Mouse (Mus musculus) thymus, adult 2 months (tissue): Measurements from ENCODE around the gene 4930402F06Rik. TPM values are rescaled to one million over a fixed set of nuclear protein-coding genes. Genes with fewer than 3 reads are reported as not detected.

Experiments used
- DNase-seq: peaks from one replicate; pipeline ENCODE4 v3.0.0; 2021
- H3K27ac ChIP-seq: fragments of 200-500 bp; 2 replicates; pipeline ENCODE4 v1.5.1; 2012; ENCODE audit warnings: low read length, control low read depth; ENCODE audit not compliant: control insufficient read depth, insufficient read depth
- H3K27me3 ChIP-seq: fragments of 200-500 bp; 2 replicates; pipeline ENCODE4 v1.6.1; 2012; ENCODE audit warnings: mild to moderate bottlenecking, low read length, moderate library complexity, mixed read lengths; ENCODE audit not compliant: control insufficient read depth, insufficient read depth
- H3K36me3 ChIP-seq: fragments of 200-500 bp; 2 replicates; pipeline ENCODE4 v1.6.1; 2012; ENCODE audit warnings: mild to moderate bottlenecking, low read length, moderate library complexity; ENCODE audit not compliant: control insufficient read depth, insufficient read depth
- H3K4me1 ChIP-seq: fragments of 200-500 bp; replicated peaks from 2 replicates; pipeline ENCODE4 v1.6.1; 2012; ENCODE audit warnings: low read length; ENCODE audit not compliant: control insufficient read depth, insufficient read depth
- H3K4me3 ChIP-seq: fragments of 200-500 bp; 2 replicates; pipeline ENCODE4 v1.5.1; 2012; ENCODE audit warnings: mild to moderate bottlenecking, low read length, control low read depth, moderate library complexity; ENCODE audit not compliant: control insufficient read depth, insufficient read depth
- CTCF ChIP-seq: fragments of 200-500 bp; IDR thresholded peaks from 2 replicates; pipeline ENCODE4 v1.5.1; 2012; ENCODE audit warnings: mild to moderate bottlenecking, control low read depth, low read length, moderate library complexity, borderline replicate concordance; ENCODE audit not compliant: control insufficient read depth, poor library complexity, insufficient read depth; ENCODE audit errors: extremely low read depth
- POLR2A ChIP-seq: fragments of 200-500 bp; IDR thresholded peaks from 2 replicates; pipeline ENCODE4 v1.6.1; 2012; ENCODE audit warnings: mild to moderate bottlenecking, low read length, control low read depth, moderate library complexity; ENCODE audit not compliant: control insufficient read depth, poor library complexity, insufficient read depth; ENCODE audit errors: extremely low read depth
- WGBS: fragments of 180-500 bp; shearing (Covaris S2); methylation state at CpG from one replicate; pipeline ENCODE4 v1.1.7; 2018; 5-methylcytosine and 5-hydroxymethylcytosine counted together
- polyA plus RNA-seq: library from polyadenylated mRNA; depleted of rRNA; stranded (reverse); fragments of >200 nt; gene quantifications from 2 replicates; pipeline ENCODE4 v1.2.3, GENCODE M21; 2012

Gene 4930402F06Rik
- polyA plus RNA-seq, 1 experiment, result not detected

DNA sequence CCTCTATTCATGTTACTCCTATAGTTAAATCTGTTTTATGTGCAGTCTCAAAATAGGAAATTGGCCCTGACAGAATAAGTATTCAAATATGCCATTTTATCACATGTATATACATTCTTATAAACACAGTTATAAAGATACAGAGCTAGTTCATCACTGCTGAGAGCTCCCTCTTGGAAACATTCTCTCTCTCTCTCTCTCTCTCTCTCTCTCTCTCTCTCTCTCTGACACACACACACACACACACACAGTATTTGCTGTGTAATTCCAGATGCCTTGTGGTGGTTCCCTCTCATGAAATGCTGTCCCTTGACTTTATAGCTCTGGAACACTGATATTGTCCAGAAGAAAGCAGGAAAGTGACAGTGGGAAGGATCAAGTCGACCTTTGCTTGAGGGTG is 58.9 kb downstream of the 4930402F06Rik start:
- 76% methylated on average over 1 of the region's 1 CpGs for WGBS
- no peak for DNase-seq
- H3K36me3 ChIP-seq, result no peaks in the 10 kb centered on the region
- peaks cover 9% of the 10 kb centered on the region for H3K4me1 ChIP-seq
- no peak overlapping the region for H3K4me3 ChIP-seq
- H3K27ac ChIP-seq, result no peak overlapping the region
- TF ChIP-seq POLR2A (no peak), CTCF (no peak)
- no peaks in the 10 kb centered on the region for H3K27me3 ChIP-seq

GRCm38 (mm10) chr2:35337419-35337818 is 59.6 kb downstream of the 4930402F06Rik start:
- no peak overlapping the region for H3K4me3 ChIP-seq

GRCm38 (mm10) chr2:35336388-35337280 is 60.3 kb downstream of the 4930402F06Rik start, which contains the start of gene Stom:
Gene Stom (minus strand): TSS chr2:35336976.
- Histone ChIP-seq H3K4me1 (peaks cover 9% of the 10 kb centered on the region), H3K36me3 (no peaks in the 10 kb centered on the region), H3K4me3 (peak within 1 kb of the TSS; percentile 61), H3K27me3 (no peaks in the 10 kb centered on the region), H3K27ac (peak within 1 kb of the TSS; percentile 52)
- peak; percentile 100 for DNase-seq
- WGBS, result 1% methylated on average over 45 of the region's 45 CpGs
- TF ChIP-seq CTCF, result peak; percentile 21; the same call in 1 of the 2 replicates
- TF ChIP-seq POLR2A, result peak; percentile 35; the same call in 1 of the 2 replicates

More at GRCm38 (mm10) chr2:35337419-35337818, 59.6 kb downstream of the 4930402F06Rik start:
- H3K27ac ChIP-seq, result no peak overlapping the region
- no peaks in the 10 kb centered on the region for H3K36me3 ChIP-seq
- H3K4me1 ChIP-seq, result peaks cover 9% of the 10 kb centered on the region
- no peaks in the 10 kb centered on the region for H3K27me3 ChIP-seq
- DNase-seq, result no peak
- TF ChIP-seq POLR2A, result no peak
- TF ChIP-seq CTCF, result no peak
- WGBS, result 86% methylated on average over 10 of the region's 10 CpGs

- Histone ChIP-seq H3K27ac (no peak overlapping the region), H3K27me3 (no peaks in the 10 kb centered on the region), H3K4me3 (no peak overlapping the region), H3K36me3 (no peaks in the 10 kb centered on the region), H3K4me1 (peaks cover 9% of the 10 kb centered on the region)
- TF ChIP-seq CTCF (no peak), POLR2A (no peak)
- no peak for DNase-seq
- 90% methylated on average over 7 of the region's 7 CpGs for WGBS
Observed at GRCm38 (mm10) chr2:35335620-35336019, 61.4 kb downstream of the 4930402F06Rik start.

- Histone ChIP-seq H3K4me3 (no peak overlapping the region), H3K4me1 (peaks cover 9% of the 10 kb centered on the region), H3K36me3 (no peaks in the 10 kb centered on the region), H3K27me3 (no peaks in the 10 kb centered on the region), H3K27ac (no peak overlapping the region)
- TF ChIP-seq CTCF (no peak), POLR2A (no peak)
- no peak for DNase-seq
Observed at GRCm38 (mm10) chr2:35333670-35334069, 63.3 kb downstream of the 4930402F06Rik start.

DNA sequence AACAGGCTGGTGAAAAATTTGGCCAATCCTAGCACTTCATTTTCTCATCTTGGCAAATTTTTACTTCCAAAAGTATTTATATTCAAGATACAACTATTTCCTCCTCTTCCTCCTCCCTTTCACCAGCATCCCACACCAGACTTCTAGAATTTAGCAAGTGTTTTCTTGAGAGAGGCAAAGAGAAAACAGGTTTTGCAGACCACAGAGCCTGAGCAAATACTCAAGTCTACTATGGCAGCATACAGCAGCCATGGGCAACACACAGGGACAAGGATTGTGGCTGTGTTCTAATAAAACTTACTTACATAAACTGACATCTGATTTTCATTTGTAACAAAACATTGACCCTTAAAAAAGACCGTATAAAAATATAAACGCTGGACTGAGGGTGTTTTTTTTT is 65.8 kb downstream of the 4930402F06Rik start:
- Histone ChIP-seq H3K4me1 (peaks cover 12% of the 10 kb centered on the region), H3K27ac (no peak overlapping the region), H3K4me3 (no peak overlapping the region), H3K36me3 (no peaks in the 10 kb centered on the region), H3K27me3 (no peaks in the 10 kb centered on the region)
- DNase-seq, result no peak
- no peak for TF ChIP-seq POLR2A
- TF ChIP-seq CTCF, result no peak
- WGBS, result 89% methylated on average over 2 of the region's 2 CpGs
